Mouse (Mus musculus) heart, postnatal 25 days (tissue): Measurements from ENCODE around the gene Egfl7. TPM values are rescaled to one million over a fixed set of nuclear protein-coding genes. Genes with fewer than 3 reads are reported as not detected.
A peak's percentile ranks its signal among the peaks of the same experiment; 100 is the strongest.

Experiments used
- DNase-seq: peaks from one replicate; pipeline ENCODE4 v3.0.0; 2022; ENCODE audit warnings: low spot score
- intact Hi-C: fragments of 180-260 bp; cut with DNase I; formaldehyde crosslinking; loops from one replicate; pipeline ENCODE4 v1.15.1; 2025
- total RNA-seq, 2 experiments: library from RNA; stranded (reverse); gene quantifications; 2 replicates each; pipeline ENCODE4 v1.2.3; 2021

Gene Egfl7
- total RNA-seq = 100 to 1,000 TPM; 149 to 179 TPM

GRCm38 (mm10) chr2:26579714-26580113 is at the start of gene Egfl7:
Gene Egfl7 (plus strand): TSS chr2:26580014.
- DNase-seq = no peak
- intact Hi-C loops = no loop called here

- intact Hi-C loops = no loop called here
- no peak for DNase-seq
These were observed 48.0 kb upstream of the Egfl7 start for GRCm38 (mm10) chr2:26531829-26532228.

- intact Hi-C loops = no loop called here
- DNase-seq = no peak
These were observed 46.6 kb upstream of the Egfl7 start for GRCm38 (mm10) chr2:26533249-26533648.

GRCm38 (mm10) chr2:26534161-26534560 is 45.7 kb upstream of the Egfl7 start:
- DNase-seq = no peak

GRCm38 (mm10) chr2:26534616-26535015 is 45.2 kb upstream of the Egfl7 start:
- intact Hi-C loops = no loop called here
- DNase-seq = peak; percentile 73

More at GRCm38 (mm10) chr2:26534161-26534560, 45.7 kb upstream of the Egfl7 start:
- intact Hi-C loops = no loop called here

GRCm38 (mm10) chr2:26535517-26536045 is 44.2 kb upstream of the Egfl7 start:
- intact Hi-C loops = no loop called here
- DNase-seq = no peak

GRCm38 (mm10) chr2:26539516-26539915 is 40.3 kb upstream of the Egfl7 start:
- intact Hi-C loops = no loop called here
- no peak for DNase-seq

- intact Hi-C loops = no loop called here
These were observed 39.1 kb upstream of the Egfl7 start for GRCm38 (mm10) chr2:26540721-26541120.

GRCm38 (mm10) chr2:26541258-26541910 is 38.4 kb upstream of the Egfl7 start:
- intact Hi-C loops = no loop called here
- no peak for DNase-seq

More at GRCm38 (mm10) chr2:26540721-26541120, 39.1 kb upstream of the Egfl7 start:
- DNase-seq = no peak

GRCm38 (mm10) chr2:26543155-26543554 is 36.7 kb upstream of the Egfl7 start:
- intact Hi-C loops = no loop called here
- DNase-seq = no peak

GRCm38 (mm10) chr2:26543768-26544167 is 36.0 kb upstream of the Egfl7 start:
- no peak for DNase-seq
- intact Hi-C loops = loop anchor here (2.0 kb wide), 1 partner anchor 17 kb away; no protein-coding TSS in a partner anchor

- intact Hi-C loops = loop anchor here (2.0 kb wide), 1 partner anchor 17 kb away; no protein-coding TSS in a partner anchor
These were observed 35.5 kb upstream of the Egfl7 start for GRCm38 (mm10) chr2:26544265-26544664.

GRCm38 (mm10) chr2:26547481-26547880 is 32.3 kb upstream of the Egfl7 start:
- DNase-seq = no peak
- intact Hi-C loops = loop anchor here (5.0 kb wide), 2 partner anchors 40 to 55 kb away; no protein-coding TSS in a partner anchor

More at GRCm38 (mm10) chr2:26544265-26544664, 35.5 kb upstream of the Egfl7 start:
- DNase-seq = no peak

- DNase-seq = no peak
These were observed 30.0 kb upstream of the Egfl7 start for GRCm38 (mm10) chr2:26549801-26550200.

GRCm38 (mm10) chr2:26550205-26550604 is 29.6 kb upstream of the Egfl7 start:
- no peak for DNase-seq
- intact Hi-C loops = no loop called here

More at GRCm38 (mm10) chr2:26549801-26550200, 30.0 kb upstream of the Egfl7 start:
- intact Hi-C loops = loop anchor here (2.0 to 5.0 kb wide), 3 partner anchors 42 to 75 kb away; no protein-coding TSS in a partner anchor

- DNase-seq = no peak
- intact Hi-C loops = no loop called here
These were observed 29.0 kb upstream of the Egfl7 start for GRCm38 (mm10) chr2:26550777-26551176.

GRCm38 (mm10) chr2:26551446-26551845 is 28.4 kb upstream of the Egfl7 start:
- intact Hi-C loops = no loop called here
- DNase-seq = no peak

GRCm38 (mm10) chr2:26552066-26552465 is 27.7 kb upstream of the Egfl7 start:
- no peak for DNase-seq
- intact Hi-C loops = no loop called here

GRCm38 (mm10) chr2:26553904-26554303 is 25.9 kb upstream of the Egfl7 start:
- no peak for DNase-seq
- intact Hi-C loops = no loop called here

- intact Hi-C loops = no loop called here
- peak; percentile 53 for DNase-seq
These were observed 24.7 kb upstream of the Egfl7 start for GRCm38 (mm10) chr2:26555076-26555475.

GRCm38 (mm10) chr2:26556535-26556993 is 23.2 kb upstream of the Egfl7 start:
- no peak for DNase-seq
- intact Hi-C loops = no loop called here
